Mouse (Mus musculus) forebrain, embryonic 15.5 days (tissue): ENCODE measurements at regions not wholly inside any gene's neighbourhood (a gene's known extent, or its start where the extent isn't known, plus 50 kb on each side); places are given as distances from the start of the nearest gene placed in this dataset.
"Not testable (repeated sequence)": the region's sequence is repeated elsewhere in the genome, so short reads cannot be mapped to it uniquely, and the experiment has no call there.

ENCODE experiments used
- ATAC-seq: fragments of 200-750 bp; cut with Nextera tagmentation; replicated peaks from 2 replicates; pipeline ENCODE4 v1.8.0; 2017; ENCODE audit warnings: mild to moderate bottlenecking, moderate TSS enrichment, moderate library complexity
- H3K27ac ChIP-seq: fragments of 300-500 bp; sonication (generic); replicated peaks from 2 replicates; pipeline ENCODE4 v1.5.1; 2015; ENCODE audit warnings: mild to moderate bottlenecking, inconsistent platforms
- H3K27me3 ChIP-seq: fragments of 300-500 bp; sonication (generic); 2 replicates; pipeline ENCODE4 v1.6.1; 2015; ENCODE audit warnings: inconsistent platforms
- H3K36me3 ChIP-seq: fragments of 300-500 bp; sonication (generic); 2 replicates; pipeline ENCODE4 v1.6.1; 2015; ENCODE audit warnings: mild to moderate bottlenecking, inconsistent platforms
- H3K4me1 ChIP-seq: fragments of 300-500 bp; sonication (generic); 2 replicates; pipeline ENCODE4 v1.6.1; 2015; ENCODE audit warnings: inconsistent platforms
- H3K4me2 ChIP-seq: fragments of 300-500 bp; sonication (generic); replicated peaks from 2 replicates; pipeline ENCODE4 v1.6.1; 2015; ENCODE audit warnings: mild to moderate bottlenecking, inconsistent platforms
- H3K4me3 ChIP-seq: fragments of 300-500 bp; sonication (generic); 2 replicates; pipeline ENCODE4 v1.5.1; 2015; ENCODE audit warnings: mild to moderate bottlenecking, inconsistent platforms
- H3K9ac ChIP-seq: fragments of 300-500 bp; sonication (generic); replicated peaks from 2 replicates; pipeline ENCODE4 v1.6.1; 2015; ENCODE audit warnings: mild to moderate bottlenecking, inconsistent platforms
- H3K9me3 ChIP-seq: fragments of 300-500 bp; sonication (generic); 2 replicates; pipeline ENCODE4 v1.6.1; 2016; ENCODE audit warnings: inconsistent platforms
- WGBS: fragments of 180-500 bp; shearing (Covaris S2); methylation state at CpG from one replicate; pipeline ENCODE4 v1.1.7; 2015; ENCODE audit warnings: mixed read lengths; 5-methylcytosine and 5-hydroxymethylcytosine counted together

DNA sequence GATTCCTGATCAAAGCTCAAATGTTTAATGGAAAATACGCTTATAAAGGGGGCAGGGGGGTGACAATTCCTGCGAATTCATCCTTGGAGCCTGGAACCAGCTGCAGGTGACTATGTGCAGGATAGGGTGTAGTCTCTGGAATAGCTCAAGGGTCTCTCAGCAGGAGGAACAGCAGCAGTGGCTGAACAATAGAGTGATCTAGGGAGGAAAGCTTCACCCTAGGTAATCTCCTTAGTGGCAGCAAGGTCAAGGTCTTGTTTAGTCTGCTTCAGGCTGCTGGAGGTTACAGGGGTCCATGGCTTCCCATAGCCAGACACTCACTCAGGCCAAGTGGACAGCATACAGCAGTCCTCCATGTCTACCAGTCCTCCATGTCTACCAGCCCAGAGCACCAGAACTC is 301.3 kb downstream of the Gm8797 start:
- Histone ChIP-seq H3K4me1 (no peaks in the 10 kb centered on the region), H3K27me3 (no peaks in the 10 kb centered on the region), H3K36me3 (no peaks in the 10 kb centered on the region), H3K4me3 (no peak overlapping the region), H3K4me2 (no peak overlapping the region), H3K9ac (no peak overlapping the region), H3K27ac (no peak overlapping the region), H3K9me3 (no peaks in the 10 kb centered on the region)
- WGBS, result 88% methylated on average over 2 of the region's 2 CpGs
- no peak for ATAC-seq

DNA sequence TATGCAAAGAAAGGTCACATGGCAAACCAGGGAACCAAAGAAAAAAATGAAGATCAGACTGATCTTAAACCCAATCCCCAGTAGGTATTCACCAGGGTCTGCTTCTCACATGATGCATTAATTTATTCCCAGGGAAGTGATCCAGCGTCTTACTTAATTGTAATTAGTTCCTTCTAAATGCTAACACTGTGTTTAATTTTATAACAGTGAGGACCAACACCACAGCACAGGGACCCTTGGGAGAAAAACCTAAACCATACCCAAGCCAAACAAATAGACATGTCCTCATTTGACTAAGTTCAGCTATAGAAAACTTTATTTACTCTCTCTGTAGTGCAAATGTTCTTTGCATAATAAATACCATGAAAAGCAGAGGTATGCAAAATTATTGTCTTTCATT is 333.2 kb downstream of the Gm8797 start:
- Histone ChIP-seq H3K4me3 (no peak overlapping the region), H3K9me3 (no peaks in the 10 kb centered on the region), H3K36me3 (no peaks in the 10 kb centered on the region), H3K27me3 (no peaks in the 10 kb centered on the region), H3K4me2 (no peak overlapping the region), H3K9ac (no peak overlapping the region), H3K27ac (no peak overlapping the region), H3K4me1 (no peaks in the 10 kb centered on the region)
- WGBS, result 16% methylated on average over 1 of the region's 1 CpGs
- no peak for ATAC-seq

DNA sequence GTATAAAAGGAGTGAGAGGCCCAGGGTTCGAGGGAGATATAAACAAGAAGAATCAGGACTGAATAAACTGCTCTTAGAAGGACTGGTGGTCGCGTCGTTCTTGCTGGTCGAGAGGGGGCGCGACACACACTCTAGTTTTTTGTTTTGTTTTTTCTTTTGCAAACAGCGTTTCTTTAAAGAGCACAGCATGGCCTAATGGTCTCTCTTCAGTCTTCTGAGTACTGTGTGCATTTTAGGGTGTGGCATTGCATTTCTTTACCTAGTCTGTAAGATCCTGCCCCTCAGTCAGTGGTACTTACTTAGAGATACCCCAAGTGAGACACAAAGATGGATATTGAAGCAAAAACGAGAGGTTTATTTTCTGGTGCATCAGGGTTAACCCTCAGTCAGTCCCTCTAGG is 336.7 kb downstream of the Gm8797 start:
- Histone ChIP-seq H3K9ac (no peak overlapping the region), H3K27me3 (no peaks in the 10 kb centered on the region), H3K4me1 (no peaks in the 10 kb centered on the region), H3K4me3 (no peak overlapping the region), H3K4me2 (no peak overlapping the region), H3K27ac (no peak overlapping the region), H3K36me3 (no peaks in the 10 kb centered on the region), H3K9me3 (no peaks in the 10 kb centered on the region)
- 86% methylated on average over 9 of the region's 9 CpGs for WGBS
- no peak for ATAC-seq

DNA sequence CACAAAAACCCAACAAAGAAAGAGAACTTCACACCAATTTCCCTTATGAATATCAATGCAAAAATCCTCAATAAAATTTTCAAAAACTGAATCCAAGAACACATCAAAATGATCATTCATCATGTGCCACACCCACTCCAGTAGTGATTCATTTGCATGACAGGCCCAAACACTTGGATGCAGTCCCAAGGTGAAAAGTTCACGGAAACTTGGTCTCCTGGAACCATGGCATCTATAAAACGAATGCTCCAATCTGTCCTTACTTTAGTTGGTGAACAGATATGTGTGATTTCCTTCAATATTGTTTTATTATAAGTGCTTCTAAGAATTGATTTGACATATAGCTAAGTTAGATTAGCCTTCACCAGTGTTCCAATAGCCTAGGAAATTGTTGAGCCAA is 343.3 kb downstream of the Gm8797 start:
- WGBS, result 83% methylated on average over 2 of the region's 2 CpGs
- no peak overlapping the region for H3K27ac ChIP-seq
- H3K4me1 ChIP-seq, result no peaks in the 10 kb centered on the region
- H3K4me3 ChIP-seq, result no peak overlapping the region
- H3K9me3 ChIP-seq, result no peaks in the 10 kb centered on the region
- H3K36me3 ChIP-seq, result no peaks in the 10 kb centered on the region
- no peak overlapping the region for H3K9ac ChIP-seq
- H3K4me2 ChIP-seq, result no peak overlapping the region
- no peaks in the 10 kb centered on the region for H3K27me3 ChIP-seq
- ATAC-seq, result no peak

DNA sequence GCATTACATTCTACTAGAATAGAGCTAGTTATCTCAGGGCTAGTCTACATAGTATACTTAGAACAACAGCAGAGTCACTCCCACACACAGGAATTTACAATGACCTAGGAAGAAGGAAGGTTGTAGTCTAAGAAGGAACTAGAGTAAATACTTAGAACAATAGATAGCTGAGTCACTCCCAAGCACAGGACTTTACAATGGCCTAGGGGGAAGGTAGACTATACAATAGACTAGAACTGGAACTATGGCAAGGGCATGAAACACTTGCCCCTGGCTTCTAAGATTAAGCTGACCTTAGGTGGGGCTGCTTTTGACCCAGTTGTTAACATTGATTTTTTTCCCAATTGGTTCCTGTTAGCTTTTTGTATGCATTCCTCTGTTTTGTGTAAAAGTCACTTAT is 343.8 kb downstream of the Gm8797 start:
- not testable (repeated sequence) for H3K4me1 ChIP-seq, H3K36me3 ChIP-seq, H3K9me3 ChIP-seq, H3K27ac ChIP-seq, H3K4me3 ChIP-seq, H3K4me2 ChIP-seq, H3K9ac ChIP-seq, H3K27me3 ChIP-seq, ATAC-seq

DNA sequence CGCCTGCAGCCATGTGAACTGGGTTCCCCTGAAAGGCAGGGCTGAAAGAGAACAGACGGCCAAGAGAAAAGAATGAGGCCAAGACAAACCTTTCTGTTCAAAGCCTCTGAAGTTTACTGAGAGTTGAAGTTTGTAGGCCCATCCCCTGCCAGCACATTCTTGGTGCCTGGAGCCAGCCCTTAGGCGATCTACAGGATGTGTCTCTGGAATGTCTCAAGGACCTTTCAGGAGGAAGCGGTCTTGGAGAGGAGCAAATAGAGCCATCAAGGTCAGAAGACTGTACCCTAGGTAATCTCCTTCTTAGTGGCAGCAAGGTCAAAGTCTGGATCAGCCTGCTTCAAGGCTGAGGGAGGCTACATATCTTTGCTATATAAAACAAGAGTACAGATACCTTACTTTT is 350.3 kb downstream of the Gm8797 start:
- H3K4me1 ChIP-seq, result no peaks in the 10 kb centered on the region
- 68% methylated on average over 4 of the region's 4 CpGs for whole genome bisulfite sequencing
- H3K9ac ChIP-seq, result no peak overlapping the region
- no peaks in the 10 kb centered on the region for H3K36me3 ChIP-seq
- no peak for ATAC-seq
- H3K4me2 ChIP-seq, result no peak overlapping the region
- no peaks in the 10 kb centered on the region for H3K27me3 ChIP-seq
- no peak overlapping the region for H3K27ac ChIP-seq
- H3K9me3 ChIP-seq, result no peaks in the 10 kb centered on the region
- no peak overlapping the region for H3K4me3 ChIP-seq

DNA sequence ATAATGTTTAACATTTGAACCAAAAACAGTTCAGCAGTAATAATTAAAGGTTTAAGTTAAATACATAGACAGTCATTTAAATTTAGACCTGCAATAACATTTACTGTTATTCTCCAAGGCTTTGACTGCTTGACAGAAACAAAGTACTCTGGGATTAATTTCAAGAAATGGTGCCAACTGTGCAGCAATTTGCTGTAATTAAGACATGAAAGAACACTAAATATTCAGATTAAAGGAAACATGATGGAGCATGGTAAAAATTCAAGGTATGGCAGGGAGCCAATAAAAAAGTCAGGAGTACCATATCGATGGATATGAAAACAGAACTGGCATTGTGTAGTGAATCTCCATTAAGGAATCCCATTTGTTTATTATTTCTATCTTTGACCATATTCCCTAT is 352.3 kb downstream of the Gm8797 start:
- no peak for ATAC-seq

DNA sequence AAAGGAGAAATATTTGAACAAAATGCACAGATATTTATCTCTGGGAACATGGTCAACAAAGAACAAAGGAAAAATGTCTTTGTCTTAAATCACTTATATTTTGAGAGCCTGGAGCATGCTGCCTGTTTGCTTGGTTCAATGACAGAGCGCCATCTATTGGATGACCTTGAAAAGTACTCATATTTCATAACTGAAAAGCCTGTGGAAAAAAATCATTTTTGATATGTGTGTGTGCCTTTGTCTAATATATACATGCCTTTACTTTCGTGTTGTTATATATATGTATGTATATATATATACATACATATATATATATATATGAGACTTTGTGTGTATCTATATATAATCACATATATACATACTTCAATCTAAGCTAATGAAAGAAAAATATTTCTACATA is 356.1 kb downstream of the Gm8797 start:
- no peak overlapping the region for H3K27ac ChIP-seq
- H3K4me1 ChIP-seq, result no peaks in the 10 kb centered on the region
- no peaks in the 10 kb centered on the region for H3K36me3 ChIP-seq
- H3K4me3 ChIP-seq, result no peak overlapping the region
- H3K9ac ChIP-seq, result no peak overlapping the region
- H3K27me3 ChIP-seq, result no peaks in the 10 kb centered on the region
- H3K9me3 ChIP-seq, result no peaks in the 10 kb centered on the region
- WGBS, result 19% methylated on average over 2 of the region's 2 CpGs
- H3K4me2 ChIP-seq, result no peak overlapping the region
- peak; percentile 83 for ATAC-seq

More for the DNA sequence above, 352.3 kb downstream of the Gm8797 start:
- 25% methylated on average over 1 of the region's 1 CpGs for WGBS
- H3K27ac ChIP-seq, result no peak overlapping the region
- no peaks in the 10 kb centered on the region for H3K36me3 ChIP-seq
- no peak overlapping the region for H3K9ac ChIP-seq
- H3K4me1 ChIP-seq, result no peaks in the 10 kb centered on the region
- no peak overlapping the region for H3K4me2 ChIP-seq
- H3K27me3 ChIP-seq, result no peaks in the 10 kb centered on the region
- H3K9me3 ChIP-seq, result no peaks in the 10 kb centered on the region
- H3K4me3 ChIP-seq, result no peak overlapping the region

DNA sequence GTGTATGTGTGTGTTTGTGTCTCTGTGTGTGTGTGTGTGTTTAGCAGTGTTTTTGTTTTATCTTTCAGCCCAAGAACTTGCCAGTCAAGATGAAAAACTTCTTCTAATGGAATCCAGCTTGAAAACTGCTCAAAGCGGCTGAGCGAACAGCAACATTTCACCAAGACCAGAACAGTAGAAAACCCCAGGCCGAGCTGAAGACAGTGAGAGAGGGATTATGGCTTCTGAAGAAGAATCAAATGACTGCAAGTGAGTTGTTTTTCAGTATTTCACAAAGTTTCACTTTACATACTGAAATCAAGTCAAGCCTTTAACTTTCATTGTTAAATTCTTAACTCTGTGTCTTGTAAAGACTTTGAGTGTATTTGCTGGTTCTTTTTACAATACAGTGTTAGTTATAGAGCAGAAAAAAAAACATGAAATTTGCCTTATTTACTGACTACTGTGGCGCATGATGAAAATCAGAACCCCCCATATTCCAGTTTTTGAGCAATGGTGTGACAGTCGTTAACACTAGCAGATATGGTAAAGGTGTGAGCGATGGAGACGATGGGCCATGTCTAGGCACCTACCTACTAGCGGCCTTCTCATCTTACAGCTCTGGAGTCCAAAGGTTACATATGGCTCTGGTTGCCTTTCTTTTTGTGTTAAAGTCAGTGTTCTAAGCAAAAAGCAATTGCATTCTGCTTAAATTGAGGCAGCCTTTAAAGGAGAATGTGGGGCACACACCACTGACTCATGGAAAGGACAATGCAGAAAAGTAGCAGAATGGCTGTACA is 357.0 kb downstream of the Gm8797 start:
- H3K27ac ChIP-seq, result no peak overlapping the region
- H3K36me3 ChIP-seq, result no peaks in the 10 kb centered on the region
- H3K27me3 ChIP-seq, result no peaks in the 10 kb centered on the region
- 0 out of 2 replicates have a peak, but pooled peaks have one; percentile 5 for ATAC-seq
- no peak overlapping the region for H3K4me2 ChIP-seq
- no peaks in the 10 kb centered on the region for H3K4me1 ChIP-seq
- no peak overlapping the region for H3K9ac ChIP-seq
- WGBS, result 79% methylated on average over 8 of the region's 8 CpGs
- H3K9me3 ChIP-seq, result no peaks in the 10 kb centered on the region
- H3K4me3 ChIP-seq, result no peak overlapping the region

DNA sequence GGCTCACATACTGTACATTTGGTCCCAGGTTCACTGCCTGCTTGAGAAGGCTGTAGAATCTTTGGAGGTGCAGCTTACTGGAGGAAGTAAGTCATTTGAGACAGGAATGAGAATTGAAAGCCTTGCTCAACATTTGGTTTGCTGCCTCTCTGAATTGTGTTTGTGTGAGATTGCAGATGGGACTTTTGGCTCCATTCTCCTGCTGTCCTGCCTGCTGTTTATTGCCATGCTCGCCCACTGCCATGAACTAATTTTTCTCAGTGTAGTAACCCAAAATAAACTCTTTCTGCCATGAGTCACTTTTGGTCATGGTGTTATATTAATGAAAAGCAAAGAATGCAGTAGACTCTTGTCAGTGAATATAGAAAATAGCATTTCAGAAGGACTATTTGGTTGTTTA is 368.1 kb downstream of the Gm8797 start:
- no peak for ATAC-seq
- Histone ChIP-seq H3K4me1 (no peaks in the 10 kb centered on the region), H3K9me3 (no peaks in the 10 kb centered on the region), H3K27me3 (no peaks in the 10 kb centered on the region), H3K4me2 (no peak overlapping the region), H3K9ac (no peak overlapping the region), H3K36me3 (no peaks in the 10 kb centered on the region), H3K27ac (no peak overlapping the region), H3K4me3 (no peak overlapping the region)
- WGBS, result 64% methylated on average over 1 of the region's 1 CpGs

DNA sequence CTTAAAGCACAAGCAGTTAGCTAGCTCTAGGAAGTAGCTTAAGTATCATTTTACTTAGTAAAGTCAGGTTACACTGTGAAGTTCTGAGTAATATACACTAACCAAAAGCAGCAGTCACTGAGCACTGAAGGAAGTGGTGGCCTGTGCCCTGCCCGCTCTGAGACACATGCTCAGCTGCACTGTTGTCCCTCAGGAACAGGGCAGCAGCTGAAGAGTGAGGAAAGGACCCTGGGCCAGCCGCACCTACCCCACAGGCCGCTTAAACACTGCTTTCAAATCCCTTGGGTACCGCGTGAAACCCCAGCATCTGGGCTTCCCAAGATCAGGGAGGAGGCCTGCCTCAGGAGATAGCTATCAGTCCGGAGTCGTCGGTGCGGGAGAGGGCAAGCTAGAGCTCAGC is 385.1 kb downstream of the Gm8797 start:
- H3K4me3 ChIP-seq, ATAC-seq, H3K4me1 ChIP-seq, H3K27me3 ChIP-seq, H3K27ac ChIP-seq, H3K9me3 ChIP-seq, H3K9ac ChIP-seq, H3K36me3 ChIP-seq, H3K4me2 ChIP-seq: not testable (repeated sequence)
- WGBS, result 77% methylated on average over 9 of the region's 9 CpGs

DNA sequence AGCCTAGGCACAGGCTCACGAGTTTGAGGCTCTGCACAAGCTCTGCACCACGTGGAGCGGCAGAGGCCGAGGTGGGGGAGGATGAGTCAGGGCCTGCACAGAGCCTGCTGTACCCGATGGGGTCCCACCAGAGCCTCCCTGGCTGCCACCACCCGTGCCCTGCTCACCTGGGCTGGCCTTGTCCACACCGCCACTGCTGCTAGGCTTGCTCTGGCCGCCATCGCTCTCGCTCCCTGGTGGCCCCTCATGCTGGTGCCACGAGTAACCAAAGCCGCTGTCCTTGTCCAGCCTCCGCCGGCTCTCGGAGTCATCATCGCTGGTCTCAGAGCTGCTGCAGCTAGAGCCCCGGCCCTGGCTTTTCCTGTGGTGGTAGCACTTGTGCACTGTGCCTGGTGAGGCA is 386.8 kb downstream of the Gm8797 start:
- no peak overlapping the region for H3K27ac ChIP-seq
- no peaks in the 10 kb centered on the region for H3K4me1 ChIP-seq
- 98% methylated on average over 17 of the region's 17 CpGs for WGBS
- no peaks in the 10 kb centered on the region for H3K9me3 ChIP-seq
- no peak overlapping the region for H3K4me2 ChIP-seq
- H3K36me3 ChIP-seq, result no peaks in the 10 kb centered on the region
- H3K27me3 ChIP-seq, result no peaks in the 10 kb centered on the region
- no peak for ATAC-seq
- H3K9ac ChIP-seq, result no peak overlapping the region
- H3K4me3 ChIP-seq, result no peak overlapping the region

DNA sequence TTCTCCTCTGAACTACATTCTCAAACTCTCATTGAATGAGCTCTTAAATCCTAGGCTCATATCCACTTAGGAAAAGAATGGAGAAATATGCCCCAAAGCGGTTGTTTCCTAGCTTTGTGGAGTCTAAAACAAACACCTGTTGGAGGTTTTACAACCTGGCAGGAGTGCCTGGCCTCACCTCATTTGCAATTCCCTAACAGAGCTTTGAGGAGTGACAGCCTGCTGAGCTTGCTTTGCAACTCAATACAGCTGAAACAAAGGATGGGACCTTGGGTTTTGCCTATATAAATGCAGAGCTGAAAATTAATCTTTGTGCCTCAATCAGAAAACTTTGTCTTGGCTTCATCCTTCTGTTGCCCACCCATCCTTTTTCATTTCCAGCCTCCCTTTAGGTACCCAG is 423.2 kb downstream of the Gm8797 start:
- no peaks in the 10 kb centered on the region for H3K4me1 ChIP-seq
- WGBS, result 22% methylated on average over 1 of the region's 1 CpGs
- ATAC-seq, result no peak
- no peaks in the 10 kb centered on the region for H3K9me3 ChIP-seq
- no peak overlapping the region for H3K9ac ChIP-seq
- no peak overlapping the region for H3K4me3 ChIP-seq
- H3K27ac ChIP-seq, result no peak overlapping the region
- no peaks in the 10 kb centered on the region for H3K27me3 ChIP-seq
- no peaks in the 10 kb centered on the region for H3K36me3 ChIP-seq
- no peak overlapping the region for H3K4me2 ChIP-seq
